Mouse (Mus musculus) Patski (cell line): ENCODE data around the gene Kif5a. TPM values are rescaled to one million over a fixed set of nuclear protein-coding genes. Genes with fewer than 3 reads are reported as not detected.

Experiments
- ATAC-seq: fragments of 100-300 bp; one replicate; pipeline ENCODE4 v1.8.0; 2021
- CTCF ChIA-PET: fragments of 350-600 bp; sonication (Branson Sonifier 250); formaldehyde crosslinking; loops from one replicate; lab custom pipeline; 2022; ENCODE audit warnings: inconsistent platforms; lab: Charles Lee
- POLR2A ChIA-PET: fragments of 350-600 bp; sonication (Branson Sonifier 250); formaldehyde crosslinking; loops from one replicate; lab custom pipeline; 2022; ENCODE audit warnings: antibody characterized with exemption, inconsistent platforms; lab: Charles Lee
- DNase-seq: peaks from one replicate; pipeline ENCODE4 v3.0.0-alpha.2; 2011; ENCODE audit warnings: low read depth, low spot score
- H3K27me3 ChIP-seq: fragments of 371-371 bp; one replicate; pipeline ENCODE4 v1.5.1; 2021
- CTCF ChIP-seq: fragments of 100-300 bp; IDR thresholded peaks from one replicate; pipeline ENCODE4 v1.5.1; 2021
- in situ Hi-C: fragments of 300-500 bp; cut with MboI; formaldehyde crosslinking; loops from 3 replicates; pipeline ENCODE4 v1.11.1; 2018; ENCODE audit warnings: low pct_unique_long_range_greater_than_20kb, mixed read lengths
- polyA plus RNA-seq: library from polyadenylated mRNA; unstranded; gene quantifications from one replicate; pipeline ENCODE4 v1.2.3, GENCODE M21; 2021

The Kif5a gene
- polyA plus RNA-seq, 1 experiment from 2014 or later: 0.44 TPM

DNA sequence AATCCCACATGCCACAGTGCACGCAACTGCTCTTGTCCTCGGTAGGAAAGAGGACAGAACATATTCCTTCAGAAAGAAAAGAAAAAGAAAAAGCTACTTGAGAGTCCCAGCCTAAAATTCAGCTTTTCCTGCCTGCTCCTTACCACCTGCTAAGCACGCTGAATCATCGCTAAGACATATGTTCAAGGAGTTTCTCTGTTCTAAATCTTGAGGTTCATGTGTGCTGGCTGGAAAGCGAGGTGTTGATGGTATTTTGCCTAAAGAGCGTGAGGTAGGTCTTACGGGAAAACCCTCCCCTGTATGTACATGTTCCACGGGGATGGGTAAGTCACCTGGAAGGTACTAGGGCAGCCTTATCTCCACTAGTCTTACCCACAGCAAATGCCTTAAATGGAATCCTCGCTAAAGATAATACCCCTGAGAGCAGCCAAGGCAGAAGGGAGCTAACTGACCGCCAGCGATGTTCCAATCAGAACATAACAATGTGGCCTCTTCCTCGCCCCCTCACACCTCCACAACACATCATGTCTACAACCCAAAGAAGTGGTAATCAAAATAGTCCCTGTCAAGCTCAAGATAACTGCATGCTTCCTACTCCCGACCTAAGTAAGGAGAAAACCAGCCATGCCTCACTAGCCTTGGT lies 53.1 kb downstream of the Kif5a start:
- no peak for TF ChIP-seq CTCF
- POLR2A ChIA-PET: interaction anchor here (1.3 to 2.6 kb wide), 2 partner anchors 11 to 21 kb away, joined by 4 to 5 read pairs; no protein-coding TSS in a partner anchor
- DNase-seq (no peak), ATAC-seq (no peak)
- H3K27me3 ChIP-seq: no peaks in the 10 kb centered on the region
- CTCF ChIA-PET: interaction anchor here (1.0 to 1.9 kb wide), 3 partner anchors 14 to 23 kb away, joined by 3 to 4 read pairs (median 4); no protein-coding TSS in a partner anchor
- in situ Hi-C loops: no loop called here

DNA sequence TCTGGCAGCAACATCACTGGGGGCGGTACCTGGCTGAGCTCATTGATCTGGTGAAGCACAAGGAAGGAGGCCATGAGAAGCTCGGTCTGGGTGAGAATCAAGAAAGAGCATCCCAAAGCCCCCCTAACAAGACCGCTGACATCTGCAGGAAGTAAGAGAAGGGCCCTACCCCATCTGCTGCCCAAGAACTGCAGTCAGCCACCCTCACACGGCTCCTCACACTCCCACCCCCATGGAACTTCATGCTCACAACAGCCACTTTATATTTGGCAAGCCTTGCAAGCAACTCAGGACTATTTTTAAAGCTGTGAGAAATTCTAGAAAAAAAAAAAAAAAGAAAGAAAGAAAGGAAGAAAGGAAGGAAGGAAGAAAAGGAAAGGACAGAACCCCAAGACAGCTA lies 54.2 kb downstream of the Kif5a start:
- no peak for TF ChIP-seq CTCF
- ChIA-PET POLR2A (no interaction called here), CTCF (interaction anchor here (1.2 to 1.9 kb wide), 3 partner anchors 10 to 85 kb away, joined by 3 to 4 read pairs (median 4); no protein-coding TSS in a partner anchor)
- no peaks in the 10 kb centered on the region for H3K27me3 ChIP-seq
- ATAC-seq: no peak
- DNase-seq: no peak
- in situ Hi-C loops: no loop called here

DNA sequence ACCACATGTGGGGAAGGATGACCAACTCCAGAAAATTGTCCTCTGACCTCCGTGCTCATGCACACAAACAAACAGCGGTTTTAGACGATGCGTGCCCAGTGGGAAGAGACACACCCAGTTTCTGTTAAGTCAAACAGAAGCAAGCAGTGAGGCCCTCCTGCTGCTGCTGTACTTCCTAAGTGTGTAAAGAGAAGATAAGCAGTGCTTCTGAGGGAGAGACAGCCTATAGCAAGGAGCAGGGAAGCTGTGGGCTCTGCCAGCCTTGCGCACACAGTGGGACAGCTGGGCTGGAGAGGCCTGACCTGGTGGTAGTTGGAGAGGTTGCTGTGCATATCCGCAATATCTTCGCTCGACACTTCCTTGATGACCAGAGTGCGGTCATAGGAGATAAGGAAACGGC lies 57.8 kb downstream of the Kif5a start:
- ChIA-PET CTCF (no interaction called here), POLR2A (no interaction called here)
- DNase-seq: no peak
- no peak for TF ChIP-seq CTCF
- no peak for ATAC-seq
- no peaks in the 10 kb centered on the region for H3K27me3 ChIP-seq
- in situ Hi-C loops: no loop called here

DNA sequence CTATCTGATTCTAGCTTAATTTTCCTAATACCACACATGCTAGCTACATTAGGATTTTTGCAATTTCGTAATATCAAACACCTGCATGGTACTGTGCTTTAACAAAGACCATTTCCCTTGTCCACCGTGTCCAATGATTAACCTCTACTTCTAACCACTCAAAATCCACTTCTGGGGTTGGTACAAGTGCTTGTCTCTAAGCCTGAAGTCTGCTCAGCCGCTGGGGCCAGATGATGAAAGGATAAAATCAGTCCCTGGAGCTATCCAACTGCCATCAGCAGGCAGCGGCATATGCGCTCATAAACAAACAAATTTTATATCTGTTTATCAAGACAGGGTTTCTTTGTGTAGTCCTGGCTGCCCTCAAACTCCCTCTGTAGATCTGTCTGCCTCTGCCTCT lies 58.6 kb downstream of the Kif5a start:
- POLR2A ChIA-PET: no interaction called here
- CTCF ChIA-PET: interaction anchor here (1.0 kb wide), 1 partner anchor 24 kb away, joined by 3 read pairs; no protein-coding TSS in a partner anchor
- ATAC-seq (no peak), DNase-seq (no peak)
- H3K27me3 ChIP-seq: no peaks in the 10 kb centered on the region
- no peak for TF ChIP-seq CTCF
- in situ Hi-C loops: no loop called here

- in situ Hi-C loops: no loop called here
- TF ChIP-seq CTCF: no peak
- no peaks in the 10 kb centered on the region for H3K27me3 ChIP-seq
- ATAC-seq (no peak), DNase-seq (no peak)
- POLR2A ChIA-PET: no interaction called here
- CTCF ChIA-PET: no interaction called here
These were observed 60.0 kb downstream of the Kif5a start for GRCm38 (mm10) chr10:127203106-127203505.

DNA sequence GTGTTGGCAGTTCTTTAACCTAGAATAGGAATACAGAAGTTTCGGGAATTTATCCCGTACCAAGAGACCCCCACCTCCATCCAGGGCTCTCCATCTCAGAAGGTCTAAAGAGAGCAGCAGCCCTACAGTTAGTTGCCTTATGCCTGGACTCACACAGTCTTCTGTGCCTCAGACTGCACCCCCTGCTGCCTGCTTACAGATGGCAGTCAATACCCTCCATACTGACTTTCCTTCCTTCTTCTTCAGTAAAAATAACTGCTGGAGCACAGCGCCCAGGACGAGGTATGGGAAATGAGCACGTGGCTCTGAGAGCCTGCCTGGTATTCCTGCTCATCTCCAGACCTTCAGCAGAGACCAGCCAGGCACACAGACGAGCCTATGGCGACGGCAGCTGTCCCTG lies 62.9 kb downstream of the Kif5a start:
- TF ChIP-seq CTCF: no peak
- no peak for DNase-seq
- in situ Hi-C loops: no loop called here
- no peaks in the 10 kb centered on the region for H3K27me3 ChIP-seq
- ChIA-PET CTCF (no interaction called here), POLR2A (interaction anchor here (1.1 to 2.1 kb wide), 2 partner anchors 10 to 140 kb away, joined by 3 to 4 read pairs; no protein-coding TSS in a partner anchor)
- no peak for ATAC-seq

DNA sequence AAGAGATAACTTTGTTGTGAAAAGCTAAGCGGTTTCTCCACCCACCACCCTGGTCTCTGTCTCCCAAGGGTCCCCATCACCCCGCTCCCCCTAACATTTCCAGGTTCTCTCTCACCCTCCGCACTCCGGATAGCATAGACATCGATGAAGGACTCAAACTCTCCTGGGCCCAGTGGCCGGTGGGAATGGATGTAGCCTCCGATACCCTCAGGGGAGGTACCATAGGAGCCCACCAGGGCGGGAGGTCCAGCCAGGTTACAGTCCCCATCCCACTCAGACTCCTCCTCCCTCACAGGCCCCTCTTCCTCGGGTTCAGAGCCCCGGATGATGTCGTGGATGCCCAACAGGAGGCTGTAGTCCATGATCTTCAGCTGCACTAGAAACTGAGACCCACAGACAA lies 63.7 kb downstream of the Kif5a start:
- no peak for DNase-seq
- no peak for TF ChIP-seq CTCF
- ChIA-PET CTCF (interaction anchor here (1.1 kb wide), 1 partner anchor 9 kb away, joined by 3 read pairs; no protein-coding TSS in a partner anchor), POLR2A (interaction anchor here (1.1 to 2.1 kb wide), 2 partner anchors 11 to 139 kb away, joined by 3 to 4 read pairs; no protein-coding TSS in a partner anchor)
- ATAC-seq: no peak
- in situ Hi-C loops: no loop called here
- H3K27me3 ChIP-seq: no peaks in the 10 kb centered on the region

- ATAC-seq: no peak
- CTCF ChIA-PET: interaction anchor here (1.1 to 1.2 kb wide), 2 partner anchors 10 to 21 kb away, joined by 3 read pairs; no protein-coding TSS in a partner anchor
- no peaks in the 10 kb centered on the region for H3K27me3 ChIP-seq
- no peak for DNase-seq
- in situ Hi-C loops: no loop called here
- TF ChIP-seq CTCF: no peak
- POLR2A ChIA-PET: interaction anchor here (2.1 kb wide), 1 partner anchor 11 kb away, joined by 4 read pairs; no protein-coding TSS in a partner anchor
These were observed 64.1 kb downstream of the Kif5a start for GRCm38 (mm10) chr10:127199068-127199467.

DNA sequence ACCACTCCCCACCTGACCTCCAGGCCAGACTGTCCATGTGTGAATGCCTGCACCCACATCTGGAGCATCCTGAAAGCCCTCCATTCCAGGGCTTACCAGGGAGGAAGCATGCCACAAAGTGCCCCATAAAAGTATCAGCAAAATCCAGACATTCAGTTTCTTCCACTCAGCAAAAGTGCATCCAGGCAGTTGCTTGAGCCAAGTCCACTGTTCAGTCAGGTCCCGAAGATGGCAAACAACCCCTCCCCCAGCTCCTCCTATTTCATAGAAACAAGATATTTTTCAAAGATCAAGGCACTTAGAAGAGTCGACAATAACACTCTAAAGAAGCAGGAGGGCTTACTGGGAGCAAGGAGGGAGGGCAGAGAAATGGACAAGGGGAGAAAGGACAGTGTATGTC lies 64.7 kb downstream of the Kif5a start:
- ChIA-PET POLR2A (interaction anchor here (2.1 kb wide), 1 partner anchor 12 kb away, joined by 4 read pairs; no protein-coding TSS in a partner anchor), CTCF (interaction anchor here (1.1 to 1.2 kb wide), 2 partner anchors 10 to 22 kb away, joined by 3 read pairs; no protein-coding TSS in a partner anchor)
- in situ Hi-C loops: no loop called here
- no peak for DNase-seq
- no peak for ATAC-seq
- no peaks in the 10 kb centered on the region for H3K27me3 ChIP-seq
- TF ChIP-seq CTCF: no peak

- no peaks in the 10 kb centered on the region for H3K27me3 ChIP-seq
- TF ChIP-seq CTCF: no peak
- CTCF ChIA-PET: interaction anchor here (1.5 kb wide), 1 partner anchor 16 kb away, joined by 4 read pairs; no protein-coding TSS in a partner anchor
- DNase-seq (no peak), ATAC-seq (no peak)
- POLR2A ChIA-PET: interaction anchor here (1.9 kb wide), 1 partner anchor 10 kb away, joined by 6 read pairs; no protein-coding TSS in a partner anchor
- in situ Hi-C loops: no loop called here
These were observed 65.5 kb downstream of the Kif5a start for GRCm38 (mm10) chr10:127197505-127198110.
